Mouse (Mus musculus) midbrain, embryonic 16.5 days (tissue): ENCODE data around the gene Ankrd60. TPM values are rescaled to one million over a fixed set of nuclear protein-coding genes. Genes with fewer than 3 reads are reported as not detected.

Experiments used
- ATAC-seq: fragments of 200-750 bp; cut with Nextera tagmentation; 2 replicates; pipeline ENCODE4 v1.8.0; 2017; ENCODE audit warnings: moderate TSS enrichment
- H3K27ac ChIP-seq: fragments of 300-500 bp; sonication (generic); 2 replicates; pipeline ENCODE4 v1.5.1; 2014; ENCODE audit warnings: mild to moderate bottlenecking, low read length, mixed read lengths
- H3K27me3 ChIP-seq: fragments of 300-500 bp; sonication (generic); 2 replicates; pipeline ENCODE4 v1.6.1; 2014; ENCODE audit warnings: low read depth, low read length, mixed read lengths; ENCODE audit not compliant: control insufficient read depth, insufficient read depth
- H3K36me3 ChIP-seq: fragments of 300-500 bp; sonication (generic); 2 replicates; pipeline ENCODE4 v1.6.1; 2014; ENCODE audit warnings: mild to moderate bottlenecking, low read length, moderate library complexity, mixed read lengths; ENCODE audit not compliant: control insufficient read depth, insufficient read depth
- H3K4me1 ChIP-seq: fragments of 300-500 bp; sonication (generic); 2 replicates; pipeline ENCODE4 v1.6.1; 2014; ENCODE audit warnings: mild to moderate bottlenecking, low read length, mixed read lengths; ENCODE audit not compliant: control insufficient read depth, insufficient read depth
- H3K4me2 ChIP-seq: fragments of 300-500 bp; sonication (generic); 2 replicates; pipeline ENCODE4 v1.6.1; 2014; ENCODE audit warnings: mild to moderate bottlenecking, low read length, mixed read lengths
- H3K4me3 ChIP-seq: fragments of 300-500 bp; sonication (generic); 2 replicates; pipeline ENCODE4 v1.5.1; 2014; ENCODE audit warnings: low read depth, mild to moderate bottlenecking, low read length, moderate library complexity, mixed read lengths
- H3K9ac ChIP-seq: fragments of 300-500 bp; sonication (generic); 2 replicates; pipeline ENCODE4 v1.6.1; 2014; ENCODE audit warnings: low read depth, low read length, mixed read lengths
- H3K9me3 ChIP-seq: fragments of 300-500 bp; sonication (generic); replicated peaks from 2 replicates; pipeline ENCODE4 v1.6.1; 2014; ENCODE audit warnings: mild to moderate bottlenecking, low read length, mixed read lengths; ENCODE audit not compliant: control insufficient read depth, poor library complexity, severe bottlenecking
- WGBS: fragments of 180-500 bp; shearing (Covaris S2); extraction: QIAGEN DNeasy Blood & Tissue Kit; methylation state at CpG from one replicate; pipeline ENCODE4 v1.1.7; 2014; 5-methylcytosine and 5-hydroxymethylcytosine counted together
- polyA plus RNA-seq: library from polyadenylated mRNA; unstranded; fragments of >200 nt; fragmentation: Nextera tagmentation; extraction: Ambion mirVana; gene quantifications from 2 replicates; pipeline ENCODE4 v1.2.1, GENCODE M21; 2015

Gene Ankrd60
- polyA plus RNA-seq, 1 experiment from 2014 or later = not detected

- Histone ChIP-seq H3K4me2 (no peak overlapping the region), H3K9me3 (no peaks in the 10 kb centered on the region), H3K27ac (no peak overlapping the region), H3K36me3 (no peaks in the 10 kb centered on the region), H3K4me3 (no peak overlapping the region), H3K9ac (no peak overlapping the region), H3K27me3 (no peaks in the 10 kb centered on the region), H3K4me1 (no peaks in the 10 kb centered on the region; the same call in 1 of the 2 replicates)
- no peak for ATAC-seq
- WGBS = 43% methylated on average over 15 of the region's 15 CpGs
Observed at GRCm38 (mm10) chr2:173539781-173540180, 38.4 kb downstream of the Ankrd60 start.

- Histone ChIP-seq H3K36me3 (no peaks in the 10 kb centered on the region), H3K9ac (no peak overlapping the region), H3K27ac (no peak overlapping the region), H3K27me3 (no peaks in the 10 kb centered on the region), H3K9me3 (no peaks in the 10 kb centered on the region), H3K4me2 (no peak overlapping the region), H3K4me1 (no peaks in the 10 kb centered on the region; the same call in 1 of the 2 replicates), H3K4me3 (no peak overlapping the region)
- ATAC-seq = no peak
- WGBS = 93% methylated on average over 9 of the region's 9 CpGs
Observed at GRCm38 (mm10) chr2:173535886-173536285, 42.3 kb downstream of the Ankrd60 start.

GRCm38 (mm10) chr2:173535390-173535789 lies 42.8 kb downstream of the Ankrd60 start:
- Histone ChIP-seq H3K9me3 (no peaks in the 10 kb centered on the region), H3K27me3 (no peaks in the 10 kb centered on the region), H3K4me1 (no peaks in the 10 kb centered on the region; the same call in 1 of the 2 replicates), H3K4me3 (no peak overlapping the region), H3K4me2 (no peak overlapping the region), H3K27ac (no peak overlapping the region), H3K9ac (no peak overlapping the region), H3K36me3 (no peaks in the 10 kb centered on the region)
- ATAC-seq = no peak
- WGBS = 89% methylated on average over 18 of the region's 18 CpGs

GRCm38 (mm10) chr2:173534581-173534980 lies 43.6 kb downstream of the Ankrd60 start:
- Histone ChIP-seq H3K4me1 (no peaks in the 10 kb centered on the region), H3K27me3 (no peaks in the 10 kb centered on the region), H3K36me3 (no peaks in the 10 kb centered on the region), H3K4me2 (no peak overlapping the region), H3K9me3 (no peaks in the 10 kb centered on the region), H3K9ac (no peak overlapping the region), H3K4me3 (no peak overlapping the region), H3K27ac (no peak overlapping the region)
- WGBS = 83% methylated on average over 7 of the region's 7 CpGs
- no peak for ATAC-seq

GRCm38 (mm10) chr2:173532711-173533462 lies 45.3 kb downstream of the Ankrd60 start:
- 78% methylated on average over 15 of the region's 15 CpGs for whole genome bisulfite sequencing
- no peak for ATAC-seq
- Histone ChIP-seq H3K4me1 (no peaks in the 10 kb centered on the region), H3K4me2 (no peak overlapping the region), H3K27me3 (no peaks in the 10 kb centered on the region), H3K36me3 (no peaks in the 10 kb centered on the region), H3K27ac (no peak overlapping the region), H3K9me3 (no peaks in the 10 kb centered on the region), H3K9ac (no peak overlapping the region), H3K4me3 (no peak overlapping the region)

GRCm38 (mm10) chr2:173528493-173528892 lies 49.7 kb downstream of the Ankrd60 start:
- no peaks in the 10 kb centered on the region for H3K4me1 ChIP-seq

GRCm38 (mm10) chr2:173522376-173522775 lies 55.8 kb downstream of the Ankrd60 start, which contains the start of gene 1700021F07Rik:
Gene 1700021F07Rik, plus strand, starts transcription at chr2:173522586.
- 94% methylated on average over 18 of the region's 18 CpGs for WGBS
- ATAC-seq = no peak
- Histone ChIP-seq H3K27ac (no peak within 1 kb of the TSS), H3K4me1 (no peaks in the 10 kb centered on the region), H3K27me3 (no peaks in the 10 kb centered on the region), H3K4me3 (no peak within 1 kb of the TSS), H3K36me3 (no peaks in the 10 kb centered on the region), H3K9ac (no peak within 1 kb of the TSS), H3K4me2 (no peak within 1 kb of the TSS), H3K9me3 (no peaks in the 10 kb centered on the region)

More at GRCm38 (mm10) chr2:173528493-173528892, 49.7 kb downstream of the Ankrd60 start:
- no peaks in the 10 kb centered on the region for H3K9me3 ChIP-seq
- no peak overlapping the region for H3K4me3 ChIP-seq
- 87% methylated on average over 3 of the region's 3 CpGs for WGBS
- ATAC-seq = no peak
- H3K4me2 ChIP-seq = no peak overlapping the region
- no peak overlapping the region for H3K9ac ChIP-seq
- no peaks in the 10 kb centered on the region for H3K27me3 ChIP-seq
- H3K27ac ChIP-seq = no peak overlapping the region
- no peaks in the 10 kb centered on the region for H3K36me3 ChIP-seq

Other genes with a start within 250 kb of the Ankrd60 start
- gene 1700021F07Rik, start 55.8 kb downstream of the Ankrd60 start, polyA plus RNA-seq = not detected in 2 replicates
- gene Rab22a, start 81.4 kb upstream of the Ankrd60 start, polyA plus RNA-seq = 33.5 and 34.2 TPM in 2 replicates
- gene 1700010B08Rik, start 141.1 kb upstream of the Ankrd60 start, polyA plus RNA-seq = not detected in 2 replicates
- gene Vapb, start 159.1 kb upstream of the Ankrd60 start, polyA plus RNA-seq = 14.4 and 15.9 TPM in 2 replicates